Mouse (Mus musculus) frontal cortex, postnatal 36 days (tissue): ENCODE measurements around the gene Dnajc10.
A peak's percentile ranks its signal among the peaks of the same experiment; 100 is the strongest.

Source experiments
- DNase-seq, 2 experiments: peaks; one replicate each; pipeline ENCODE4 v3.0.0; 2022; ENCODE audit warnings: low spot score in 2 of 2

Gene Dnajc10

GRCm38 (mm10) chr2:80340537-80340936 is 25.3 kb downstream of the Dnajc10 start:
- DNase-seq = no peak

GRCm38 (mm10) chr2:80354531-80354930 is 39.3 kb downstream of the Dnajc10 start:
- no peak for DNase-seq

GRCm38 (mm10) chr2:80356656-80357231 is 41.5 kb downstream of the Dnajc10 start:
- DNase-seq = no peak

- no peak for DNase-seq
Observed at GRCm38 (mm10) chr2:80371458-80371857, 56.2 kb downstream of the Dnajc10 start.

- no peak for DNase-seq
Observed at GRCm38 (mm10) chr2:80374892-80375291, 59.6 kb downstream of the Dnajc10 start.

- no peak for DNase-seq
Observed at GRCm38 (mm10) chr2:80379848-80380247, 64.6 kb downstream of the Dnajc10 start.

GRCm38 (mm10) chr2:80384447-80384846 is 69.2 kb downstream of the Dnajc10 start:
- DNase-seq = no peak

- DNase-seq = no peak
Observed at GRCm38 (mm10) chr2:80386255-80386654, 71.0 kb downstream of the Dnajc10 start.

- no peak for DNase-seq
Observed at GRCm38 (mm10) chr2:80387668-80388067, 72.4 kb downstream of the Dnajc10 start.

- DNase-seq = peak in 1 of 2 experiments; percentile 60
Observed at GRCm38 (mm10) chr2:80388341-80388740, 73.1 kb downstream of the Dnajc10 start.

GRCm38 (mm10) chr2:80396057-80396456 is 80.8 kb downstream of the Dnajc10 start:
- DNase-seq = no peak

GRCm38 (mm10) chr2:80396864-80397263 is 81.6 kb downstream of the Dnajc10 start:
- no peak for DNase-seq

GRCm38 (mm10) chr2:80398595-80399099 is 83.4 kb downstream of the Dnajc10 start:
- DNase-seq = no peak
